Mouse (Mus musculus): ENCODE data around the gene Gabra6.

Gabra6 gene

DNA sequence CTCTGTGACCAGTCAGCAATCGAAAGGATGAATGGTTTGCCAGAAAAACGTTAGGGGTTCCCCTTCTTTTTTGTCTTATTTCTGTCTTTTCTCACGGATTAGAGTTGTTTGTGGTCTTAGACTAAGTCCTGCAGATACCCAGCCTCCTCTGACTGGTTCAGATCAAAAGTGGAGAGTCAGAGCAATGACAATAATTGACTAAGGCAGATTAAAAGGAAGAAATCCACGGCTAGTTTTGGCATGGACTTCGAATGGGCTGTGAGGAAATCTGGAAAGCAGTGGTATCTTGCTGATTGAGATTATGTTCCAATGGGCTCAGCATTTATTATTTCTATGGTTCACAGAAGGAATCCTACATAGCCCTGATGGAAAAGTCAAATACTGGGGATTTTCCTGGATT, at the start of gene Gabra6:
Gene Gabra6 (minus strand): TSS at position 191 of the 400 bp plus-strand sequence.
- DNase-seq (ENCODE audit: low read depth, low spot score), result no peak

DNA sequence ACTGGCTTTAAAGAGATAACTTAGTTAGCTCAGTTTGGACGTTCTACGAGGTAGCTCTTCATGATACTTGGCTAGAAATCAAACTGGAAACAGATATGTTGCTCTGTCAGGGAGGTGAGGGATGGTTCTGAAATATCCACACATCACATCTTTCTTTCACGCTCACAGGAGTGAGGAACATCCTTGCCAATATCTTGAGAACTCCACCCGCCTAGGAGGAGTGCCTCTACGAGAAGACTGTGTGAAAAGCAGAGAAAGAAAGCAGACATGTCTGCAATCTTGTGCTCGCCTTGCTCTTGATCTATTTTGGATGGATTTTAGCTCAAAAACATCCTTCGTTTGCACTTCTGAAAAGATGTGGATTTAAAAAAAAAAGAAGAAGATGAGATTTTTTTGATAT, 44.7 kb upstream of the Gabra6 start:
- DNase-seq (ENCODE audit: low read depth, low spot score), result no peak

DNA sequence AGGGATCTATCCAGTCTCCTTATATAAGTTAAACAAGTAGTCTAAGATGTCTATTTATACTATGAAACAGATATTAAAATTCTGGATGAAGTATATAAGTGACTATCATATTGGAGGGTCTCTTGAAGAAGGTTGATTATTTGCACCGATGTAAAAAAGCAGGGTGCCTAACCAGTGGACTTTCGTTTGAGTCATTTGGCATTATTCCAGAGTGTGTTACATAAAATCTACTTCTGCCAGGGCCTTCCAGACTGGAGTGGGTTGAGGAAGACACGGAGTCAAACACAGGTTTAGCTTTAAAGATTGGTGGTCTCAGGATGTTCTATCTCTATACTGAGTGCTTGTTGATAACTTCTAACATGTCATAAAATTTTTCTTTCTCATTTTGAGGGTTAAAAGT, 11.2 kb upstream of the Gabra6 start:
- no peak for DNase-seq (ENCODE audit: low read depth, low spot score)

DNA sequence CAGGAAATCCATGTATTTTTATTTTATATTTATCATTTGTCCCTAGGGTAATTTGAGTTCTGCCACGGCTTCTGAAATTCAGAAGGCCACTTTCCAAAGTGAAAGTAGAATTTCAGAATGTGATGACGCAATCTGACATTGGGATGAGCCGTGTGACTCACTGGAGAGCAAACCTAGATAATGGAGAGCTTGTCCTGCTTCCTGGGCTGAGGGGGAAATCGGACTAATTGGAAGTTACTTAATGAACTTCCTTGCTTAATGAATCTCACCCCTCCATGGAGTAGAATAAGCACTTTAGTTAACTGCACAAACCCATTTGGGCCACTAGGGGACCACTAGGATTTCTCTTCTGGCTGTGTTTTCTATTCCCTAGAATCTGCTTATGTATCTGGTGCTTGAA, 5.4 kb upstream of the Gabra6 start:
- DNase-seq (ENCODE audit: low read depth, low spot score), result no peak

DNA sequence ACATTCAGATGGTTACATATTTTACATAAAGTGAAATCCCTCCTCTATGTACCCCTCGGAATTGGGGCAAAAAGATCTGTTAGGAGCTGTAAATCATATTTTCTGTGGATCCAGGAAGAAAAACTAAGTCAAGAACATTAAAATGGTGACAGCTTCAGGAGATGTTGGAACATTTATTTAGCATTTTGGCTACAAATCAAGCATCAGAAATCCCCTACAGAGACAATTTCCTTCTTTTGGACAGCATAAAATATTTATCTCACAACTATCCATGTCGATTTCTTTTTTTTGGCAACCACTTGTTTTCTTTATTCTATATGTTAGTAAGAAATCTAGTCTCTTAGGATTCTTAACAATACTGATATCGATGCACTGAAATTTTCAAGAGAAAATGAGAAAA, 688 bp upstream of the Gabra6 start:
- DNase-seq (ENCODE audit: low read depth, low spot score), result no peak

DNA sequence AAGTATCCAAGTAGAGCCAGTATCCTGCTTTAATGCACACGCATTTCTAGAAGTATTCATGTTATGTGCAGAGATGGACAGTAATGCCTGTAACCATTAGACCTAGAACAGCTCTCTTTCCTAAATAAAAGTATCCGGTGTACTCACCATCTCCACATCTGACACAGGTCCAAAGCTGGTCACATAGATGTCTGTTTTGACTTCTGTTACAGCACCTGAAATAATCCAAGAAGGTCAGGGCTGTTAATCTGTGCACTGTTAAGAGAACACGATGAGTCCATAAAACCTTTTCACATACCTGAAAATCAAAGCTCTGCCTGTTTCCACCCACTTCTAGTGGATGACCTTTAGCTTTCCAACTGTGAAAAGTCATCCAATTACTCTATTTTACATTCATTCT, 1.4 kb downstream of the Gabra6 start:
- DNase-seq (ENCODE audit: low read depth, low spot score), result no peak

DNA sequence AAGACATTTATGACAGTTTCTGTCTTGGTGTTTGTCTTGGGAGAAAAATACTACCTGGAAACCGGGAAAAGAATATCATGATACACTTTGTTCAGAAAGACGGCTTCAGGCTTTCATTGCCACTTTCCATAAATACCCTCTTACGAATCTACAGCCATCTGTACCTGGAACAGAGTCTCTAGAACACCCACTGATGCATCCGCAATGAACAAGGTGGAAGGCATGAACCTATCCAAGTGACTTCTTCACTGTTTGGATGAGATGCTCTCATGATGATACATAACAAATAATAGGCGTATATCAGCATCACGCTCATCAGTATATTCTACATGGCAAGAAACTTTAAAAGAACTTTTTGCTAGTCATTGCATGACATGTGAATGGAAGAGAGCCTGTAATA, 1.8 kb downstream of the Gabra6 start:
- no peak for DNase-seq (ENCODE audit: low read depth, low spot score)

DNA sequence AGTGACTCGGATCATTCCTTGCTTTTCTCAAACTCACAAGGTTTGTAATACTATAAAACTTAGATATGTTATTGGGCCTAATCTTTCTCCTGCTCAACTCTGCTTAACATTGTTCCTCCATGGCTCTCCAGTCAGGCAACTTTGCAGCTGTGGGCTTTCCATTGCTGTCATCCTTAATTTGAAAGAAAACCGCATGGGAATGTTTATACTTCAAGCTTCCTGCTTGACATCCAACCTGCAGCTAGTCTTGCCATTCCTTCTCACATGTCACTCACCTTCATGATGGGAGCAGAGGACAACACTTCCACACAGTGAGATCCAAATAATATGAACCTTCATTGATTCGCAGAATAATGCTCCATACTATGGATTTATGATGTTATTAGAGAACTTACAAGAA, 2.9 kb downstream of the Gabra6 start:
- DNase-seq (ENCODE audit: low read depth, low spot score), result no peak

DNA sequence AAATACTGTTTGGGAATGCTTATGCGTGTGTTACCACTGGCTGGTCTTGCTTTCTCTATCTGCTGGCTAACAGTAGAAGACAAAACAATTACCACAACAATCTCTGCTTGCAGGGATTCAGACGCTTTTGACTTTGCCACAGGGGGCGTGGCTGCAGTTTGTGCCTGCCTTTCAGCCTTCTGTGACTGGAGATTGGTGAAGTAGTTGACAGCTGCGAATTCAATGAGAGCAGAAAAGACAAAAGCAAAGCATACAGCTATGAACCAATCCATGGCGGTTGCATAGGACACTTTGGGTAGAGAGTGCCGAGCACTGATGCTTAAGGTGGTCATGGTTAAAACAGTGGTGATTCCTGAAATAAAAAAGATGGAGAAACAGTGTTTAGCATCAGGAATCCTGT, 6.0 kb downstream of the Gabra6 start:
- DNase-seq (ENCODE audit: low read depth, low spot score), result peak; percentile 20

DNA sequence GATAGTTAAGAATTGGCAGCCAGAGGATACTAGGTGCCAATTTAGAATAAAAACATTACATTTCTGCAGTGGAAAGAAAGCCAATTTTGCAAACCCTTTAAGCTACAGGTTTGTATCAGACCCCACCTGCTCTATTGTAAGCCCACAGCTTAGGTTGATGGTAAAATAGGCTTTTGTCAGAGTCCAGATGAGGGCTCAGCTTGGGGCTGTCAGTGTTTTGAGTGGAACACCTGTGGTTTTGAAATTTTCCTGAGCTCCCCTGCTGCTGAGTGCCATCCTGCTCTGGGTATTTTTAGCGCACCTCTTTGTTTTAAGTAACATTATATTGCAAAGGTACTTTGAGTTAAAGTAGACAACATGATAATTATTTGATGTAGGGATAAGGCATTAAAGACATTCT, 10.0 kb downstream of the Gabra6 start:
- DNase-seq (ENCODE audit: low read depth, low spot score), result no peak

DNA sequence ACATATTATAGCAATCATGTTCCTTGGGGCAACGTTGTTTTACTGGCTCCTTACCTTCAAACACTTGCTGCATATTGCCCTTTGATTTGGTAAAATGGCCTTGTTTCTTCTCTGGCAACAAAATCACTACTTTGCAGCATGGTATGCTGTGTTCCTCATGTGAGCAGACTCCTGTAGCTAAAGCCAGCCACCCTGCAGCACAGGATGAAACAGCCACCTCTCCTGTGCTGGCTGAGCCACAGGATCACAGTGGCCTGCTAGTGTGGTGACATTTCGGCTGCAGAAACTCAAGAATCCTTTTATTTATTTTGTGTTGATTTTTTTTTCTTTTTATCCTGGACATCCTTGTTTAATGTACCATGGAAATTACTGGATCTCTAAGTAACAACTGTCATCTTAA, 11.8 kb downstream of the Gabra6 start:
- no peak for DNase-seq (ENCODE audit: low read depth, low spot score)

DNA sequence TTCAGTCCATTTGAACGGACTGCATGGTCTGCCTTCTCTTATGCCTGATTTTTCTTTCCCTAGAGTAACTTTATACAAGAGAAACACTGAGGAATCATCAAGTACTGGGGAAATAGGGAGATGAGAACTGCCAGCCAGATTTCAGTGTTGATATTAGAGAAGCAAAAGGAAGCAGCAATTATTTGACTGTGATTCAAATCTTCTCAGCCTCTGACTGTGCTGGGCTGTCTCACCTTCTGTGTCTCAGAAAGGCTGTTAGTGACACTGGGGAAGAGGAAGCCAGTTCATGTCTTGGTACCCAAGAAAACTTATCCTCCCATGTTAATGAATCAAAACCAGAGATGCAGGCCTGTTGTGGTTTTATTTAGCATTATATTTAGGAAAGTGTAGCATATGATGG, 14.8 kb downstream of the Gabra6 start:
- DNase-seq (ENCODE audit: low read depth, low spot score), result no peak

DNA sequence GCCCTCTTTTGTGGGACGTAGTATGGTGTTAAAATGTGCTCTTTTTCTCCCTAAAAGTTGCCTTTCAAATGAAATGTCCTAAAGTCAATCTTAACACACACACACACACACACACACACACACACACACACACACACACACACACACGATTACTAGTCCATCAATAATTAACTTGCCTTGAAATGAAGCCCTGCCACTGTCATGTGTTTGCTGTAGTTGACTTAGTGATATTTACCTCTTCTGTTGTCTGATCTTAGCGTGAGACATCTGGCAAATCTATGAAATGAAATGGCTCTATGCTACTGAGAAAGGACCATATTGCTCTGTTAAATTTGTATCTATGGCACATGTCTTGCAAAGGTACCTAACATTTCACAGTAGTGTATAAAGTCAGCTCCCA, 61.9 kb downstream of the Gabra6 start:
- no peak for DNase-seq (ENCODE audit: low read depth, low spot score)
